Mouse (Mus musculus) liver, embryonic 13.5 days (tissue): ENCODE measurements around the gene Fam171b. TPM values are rescaled to one million over a fixed set of nuclear protein-coding genes. Genes with fewer than 3 reads are reported as not detected.

Experiments
- ATAC-seq: fragments of 200-750 bp; cut with Nextera tagmentation; 2 replicates; pipeline ENCODE4 v1.8.0; 2017; ENCODE audit warnings: low read depth, mild to moderate bottlenecking, moderate number of reproducible peaks, moderate library complexity
- DNase-seq: peaks from one replicate; pipeline ENCODE4 v3.0.0; 2022
- H3K27ac ChIP-seq: fragments of 300-500 bp; sonication (generic); 2 replicates; pipeline ENCODE4 v1.5.1; 2015; ENCODE audit warnings: moderate library complexity, mild to moderate bottlenecking, inconsistent platforms
- H3K27me3 ChIP-seq: fragments of 300-500 bp; sonication (generic); 2 replicates; pipeline ENCODE4 v1.6.1; 2015; ENCODE audit warnings: mild to moderate bottlenecking, inconsistent platforms
- H3K36me3 ChIP-seq: fragments of 300-500 bp; sonication (generic); 2 replicates; pipeline ENCODE4 v1.6.1; 2015; ENCODE audit warnings: mild to moderate bottlenecking, inconsistent platforms
- H3K4me1 ChIP-seq: fragments of 300-500 bp; sonication (generic); replicated peaks from 2 replicates; pipeline ENCODE4 v1.6.1; 2015; ENCODE audit warnings: inconsistent platforms
- H3K4me2 ChIP-seq: fragments of 300-500 bp; sonication (generic); 2 replicates; pipeline ENCODE4 v1.6.1; 2015; ENCODE audit warnings: inconsistent platforms, mild to moderate bottlenecking, moderate library complexity
- H3K4me3 ChIP-seq: fragments of 300-500 bp; sonication (generic); replicated peaks from 2 replicates; pipeline ENCODE4 v1.5.1; 2015; ENCODE audit warnings: mild to moderate bottlenecking, inconsistent platforms
- H3K9ac ChIP-seq: fragments of 300-500 bp; sonication (generic); 2 replicates; pipeline ENCODE4 v1.6.1; 2015; ENCODE audit warnings: mild to moderate bottlenecking, inconsistent platforms
- H3K9me3 ChIP-seq: fragments of 300-500 bp; sonication (generic); replicated peaks from 2 replicates; pipeline ENCODE4 v1.6.1; 2016; ENCODE audit warnings: inconsistent platforms
- WGBS: fragments of 180-500 bp; shearing (Covaris S2); methylation state at CpG from one replicate; pipeline ENCODE4 v1.1.7; 2015; ENCODE audit not compliant: insufficient replicate concordance; 5-methylcytosine and 5-hydroxymethylcytosine counted together
- polyA plus RNA-seq: library from polyadenylated mRNA; unstranded; fragments of >200 nt; fragmentation: Nextera tagmentation; extraction: Ambion mirVana; gene quantifications from 2 replicates; pipeline ENCODE4 v1.2.1, GENCODE M21; 2015

Gene Fam171b
- polyA plus RNA-seq, 1 experiment from 2014 or later = 0.32 TPM

- Histone ChIP-seq H3K9ac (no peak overlapping the region), H3K27ac (no peak overlapping the region), H3K36me3 (no peaks in the 10 kb centered on the region), H3K27me3 (no peaks in the 10 kb centered on the region), H3K4me2 (no peak overlapping the region), H3K4me3 (no peak overlapping the region), H3K9me3 (no peaks in the 10 kb centered on the region), H3K4me1 (no peaks in the 10 kb centered on the region)
- DNase-seq (no peak), ATAC-seq (no peak)
- WGBS = 47% methylated on average over 2 of the region's 2 CpGs
Observed at GRCm38 (mm10) chr2:83901896-83902540, 89.6 kb downstream of the Fam171b start.

DNA sequence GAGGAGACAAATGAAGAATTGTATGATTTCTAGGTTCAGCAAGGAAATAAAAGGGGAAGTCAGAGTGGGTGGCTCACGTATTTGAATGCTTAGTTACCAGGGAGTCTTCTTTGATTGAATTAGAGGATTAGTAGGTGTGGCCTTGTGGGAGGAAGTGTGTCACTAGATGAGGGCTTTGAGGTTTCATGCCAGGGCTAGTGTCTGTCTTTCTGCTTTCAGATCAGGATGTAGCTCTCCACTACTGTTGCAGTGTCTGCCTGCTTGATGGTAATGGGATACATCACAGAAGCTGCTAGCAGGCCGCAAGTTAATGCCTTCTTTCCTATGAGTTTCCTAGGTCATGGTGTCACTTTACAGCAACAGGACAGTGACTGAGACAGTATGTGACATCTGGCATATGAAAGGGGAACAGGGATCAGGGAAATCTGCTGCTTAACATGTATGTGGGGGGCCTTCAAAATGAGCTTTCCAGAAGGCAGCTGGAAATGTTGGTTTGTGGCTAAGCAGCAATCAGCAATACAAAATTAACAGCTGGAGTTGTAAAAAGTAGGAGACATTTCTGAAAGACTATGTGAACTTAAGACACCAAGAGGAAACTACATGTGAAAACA is 117.1 kb downstream of the Fam171b start:
- no peaks in the 10 kb centered on the region for H3K27me3 ChIP-seq
- no peak overlapping the region for H3K27ac ChIP-seq
- H3K36me3 ChIP-seq = no peaks in the 10 kb centered on the region
- DNase-seq (no peak), ATAC-seq (no peak)
- H3K9me3 ChIP-seq = no peaks in the 10 kb centered on the region
- no peak overlapping the region for H3K4me3 ChIP-seq
- H3K9ac ChIP-seq = no peak overlapping the region
- WGBS = 21% methylated on average over 2 of the region's 2 CpGs
- H3K4me1 ChIP-seq = no peaks in the 10 kb centered on the region
- H3K4me2 ChIP-seq = no peak overlapping the region

Other genes starting within 250 kb of the Fam171b start
- 87.8 and 107 TPM in 2 replicates for gene Zc3h15, start 168.2 kb upstream of the Fam171b start, polyA plus RNA-seq
- 13.9 and 18.1 TPM in 2 replicates for gene Itgav, start 88.2 kb upstream of the Fam171b start, polyA plus RNA-seq
- gene Zswim2, start 128.6 kb downstream of the Fam171b start, polyA plus RNA-seq = not detected in 2 replicates
- gene Gm13698, start 143.1 kb downstream of the Fam171b start, polyA plus RNA-seq = not detected in 2 replicates
- not detected in 2 replicates for gene Gm13693, start 148.9 kb downstream of the Fam171b start, polyA plus RNA-seq
- gene Gm13695, start 154.7 kb downstream of the Fam171b start, polyA plus RNA-seq = not detected in 2 replicates
- not detected in 2 replicates for gene Gm13696, start 160.5 kb downstream of the Fam171b start, polyA plus RNA-seq
- not detected in 2 replicates for gene Gm13694, start 166.3 kb downstream of the Fam171b start, polyA plus RNA-seq
- not detected in 2 replicates for gene Gm13697, start 172.1 kb downstream of the Fam171b start, polyA plus RNA-seq
- not detected in 2 replicates for gene Gm13691, start 177.9 kb downstream of the Fam171b start, polyA plus RNA-seq